Mouse (Mus musculus): ENCODE results near the gene Tango6.

The Tango6 gene

GRCm38 (mm10) chr8:106701360-106701759 is 18.5 kb downstream of the Tango6 start:
- DNase-seq, result no peak

DNA sequence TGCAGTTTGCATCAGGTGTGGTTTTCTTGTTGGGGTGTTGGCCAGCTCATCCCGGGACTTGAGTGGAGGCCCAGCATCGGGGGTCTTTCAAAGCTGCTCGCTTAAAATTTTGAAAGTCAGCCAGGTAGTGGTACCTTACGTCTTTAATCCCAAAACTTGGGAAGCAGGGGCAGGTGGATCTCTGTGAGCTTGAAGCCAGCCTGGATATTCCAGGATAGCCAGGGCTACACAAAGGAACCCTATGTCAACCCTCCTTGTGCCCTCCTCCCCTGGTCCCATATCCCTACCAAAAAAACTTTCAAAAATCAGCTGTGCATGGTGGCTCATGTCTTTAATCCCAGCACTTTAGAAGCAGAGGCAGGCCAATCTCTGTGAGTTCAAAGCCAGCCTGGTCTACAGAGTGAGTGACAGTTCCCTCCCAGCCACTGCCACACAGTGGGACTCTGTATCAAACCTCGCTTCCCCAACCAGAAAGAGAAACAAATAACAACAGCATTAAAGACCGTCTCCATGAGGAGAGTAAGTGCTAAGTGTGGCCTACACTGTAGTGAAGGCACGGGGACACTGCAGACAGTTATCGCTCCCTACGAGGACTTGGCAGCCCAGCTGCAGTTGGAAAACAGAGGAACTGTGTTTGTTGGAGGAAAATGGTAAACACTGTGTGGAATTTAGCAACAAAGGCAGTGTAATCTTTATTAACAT is 21.5 kb downstream of the Tango6 start:
- DNase-seq, result no peak

DNA sequence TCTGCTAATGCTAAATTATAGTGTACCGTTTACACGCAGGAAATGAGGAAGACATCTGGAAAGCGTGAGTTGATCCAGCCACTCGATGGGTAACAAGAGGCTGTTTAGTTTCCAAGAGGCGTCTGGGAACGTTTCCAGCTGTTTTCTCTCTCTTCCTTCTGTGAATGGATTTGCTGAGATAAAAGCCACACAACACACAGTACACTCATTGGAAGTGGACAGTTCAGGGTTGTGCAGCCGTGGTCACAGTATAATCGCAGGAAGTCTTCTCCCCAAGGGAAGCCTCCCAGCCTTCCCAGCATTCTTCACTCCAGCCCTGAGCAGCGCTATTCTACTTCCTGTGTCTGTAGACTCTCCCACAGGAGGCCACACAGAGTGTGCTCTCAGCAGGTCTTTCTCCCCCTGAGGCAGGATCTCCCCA is 22.0 kb downstream of the Tango6 start:
- DNase-seq, result no peak

GRCm38 (mm10) chr8:106706194-106706593 is 23.3 kb downstream of the Tango6 start:
- no peak for DNase-seq

DNA sequence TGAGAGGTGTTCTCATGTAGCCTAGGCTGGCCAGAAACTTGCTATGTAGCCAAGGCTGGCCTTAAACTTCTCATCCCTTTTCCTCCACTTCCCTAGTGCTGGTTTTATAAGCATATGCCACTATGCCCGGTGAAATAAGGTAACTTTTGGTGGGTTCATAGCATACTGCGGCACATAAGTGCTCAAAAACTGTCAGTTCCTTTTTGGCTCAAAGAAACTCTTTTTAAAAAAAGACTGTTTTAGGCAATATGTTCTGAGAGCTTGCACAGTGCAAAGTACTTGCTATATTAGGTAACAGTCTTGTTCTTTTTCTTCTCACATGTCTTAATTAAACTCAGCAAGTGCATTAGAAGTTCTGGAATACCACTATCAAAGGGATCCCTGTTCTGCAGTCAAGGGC is 27.1 kb downstream of the Tango6 start:
- no peak for DNase-seq

DNA sequence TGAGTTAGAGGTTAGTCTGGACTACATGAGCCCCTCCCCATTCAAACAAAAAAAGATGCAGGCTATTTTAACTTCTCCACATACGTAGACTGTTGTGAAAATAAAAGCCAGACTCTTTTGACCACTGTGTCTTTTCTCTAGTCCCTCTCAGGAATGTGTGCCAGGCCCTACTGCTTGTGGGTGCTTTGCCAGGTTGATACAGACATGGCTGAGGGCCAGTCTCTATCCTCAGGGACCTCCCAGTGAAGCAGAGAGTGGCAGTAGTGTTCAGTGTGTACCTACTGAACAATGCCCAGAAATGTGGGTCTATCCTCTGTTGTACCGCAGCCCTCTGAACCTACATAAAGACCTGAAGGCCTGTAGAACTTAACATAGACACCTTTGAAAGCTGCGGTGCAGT is 29.6 kb downstream of the Tango6 start:
- DNase-seq, result no peak

DNA sequence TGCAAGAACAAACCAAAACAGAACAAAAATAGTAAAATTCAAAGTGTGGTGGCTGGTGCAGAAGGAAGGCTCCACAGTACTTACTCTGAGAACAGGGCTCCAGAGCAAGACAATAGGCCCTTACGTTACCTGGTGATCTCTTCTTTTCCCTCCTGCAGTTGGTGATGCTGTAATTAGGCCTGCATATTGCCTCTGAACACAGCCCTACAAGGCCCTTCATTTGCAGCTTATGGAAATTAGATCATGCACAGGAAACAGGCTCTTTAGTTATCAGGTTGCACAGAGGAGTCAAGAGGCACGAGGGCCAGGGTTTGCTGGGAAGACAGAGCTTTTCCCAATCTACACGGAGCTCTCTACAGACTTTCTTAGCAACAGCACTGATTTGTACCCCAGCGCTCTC is 31.4 kb downstream of the Tango6 start:
- DNase-seq, result no peak

DNA sequence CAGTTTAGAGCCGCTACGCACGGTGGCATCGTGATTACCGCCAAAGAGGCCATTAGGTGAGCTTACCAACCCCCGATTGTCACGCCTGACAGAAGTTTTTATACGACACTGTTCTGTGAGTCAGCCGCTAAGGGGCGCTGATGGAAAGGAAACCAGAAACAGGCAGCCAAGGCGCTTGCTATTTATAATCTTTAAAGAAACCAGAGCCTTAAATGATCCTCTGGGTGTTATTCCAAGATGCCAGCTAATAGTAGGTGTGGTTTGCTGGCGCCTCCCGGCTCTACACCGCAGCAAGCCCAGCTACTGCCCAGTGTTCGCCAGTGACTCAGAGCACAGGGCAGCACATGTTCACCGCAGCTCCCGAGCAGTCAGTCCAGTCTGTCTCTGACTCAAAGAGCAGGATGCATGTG is 35.2 kb downstream of the Tango6 start:
- DNase-seq, result peak; percentile 86

- DNase-seq, result no peak
These were observed 38.1 kb downstream of the Tango6 start for GRCm38 (mm10) chr8:106720921-106721320.

DNA sequence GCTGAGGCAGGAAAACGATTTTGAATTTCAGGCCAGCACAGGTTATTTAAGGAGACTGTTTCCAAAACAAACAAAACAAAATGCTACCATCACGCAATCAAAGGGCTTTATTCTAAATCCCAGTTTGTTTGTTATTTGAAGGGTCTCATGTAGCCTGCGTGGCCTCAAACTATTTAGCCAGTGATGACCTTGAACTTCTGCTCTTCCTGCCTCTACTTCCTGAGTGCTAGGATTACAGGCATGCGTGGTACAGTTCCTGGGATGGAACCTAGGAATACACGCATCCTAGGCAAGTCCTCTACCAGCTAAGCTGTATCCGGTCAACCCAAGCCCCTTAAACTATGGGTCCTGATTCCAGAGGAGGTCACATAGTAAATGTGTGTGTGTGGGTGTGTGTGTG is 39.6 kb downstream of the Tango6 start:
- DNase-seq, result no peak

- peak; percentile 48 for DNase-seq
These were observed 41.1 kb downstream of the Tango6 start for GRCm38 (mm10) chr8:106723921-106724320.

GRCm38 (mm10) chr8:106726551-106726950 is 43.7 kb downstream of the Tango6 start:
- no peak for DNase-seq

- peak; percentile 79 for DNase-seq
These were observed 44.5 kb downstream of the Tango6 start for GRCm38 (mm10) chr8:106727241-106727835.

DNA sequence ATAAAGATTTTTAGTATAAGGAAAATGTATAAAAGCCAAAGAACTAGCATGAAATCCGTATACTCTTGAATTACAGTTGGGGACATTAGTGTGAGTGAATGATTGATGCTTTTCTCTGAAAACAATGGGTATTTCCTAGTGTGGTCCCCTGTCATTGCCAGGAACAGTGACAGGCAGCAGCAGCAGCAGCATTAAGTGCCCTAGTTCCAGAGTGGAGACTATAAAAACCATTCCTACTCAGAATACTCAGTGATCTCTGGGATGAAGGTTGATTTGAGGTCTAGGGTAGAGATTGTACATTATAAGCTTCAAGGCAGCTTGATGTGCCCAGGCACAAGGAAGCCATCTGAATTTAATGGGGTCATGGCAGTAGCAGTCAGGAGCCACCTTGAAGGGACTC is 45.0 kb downstream of the Tango6 start:
- DNase-seq, result no peak

- DNase-seq, result no peak
These were observed 50.1 kb downstream of the Tango6 start for GRCm38 (mm10) chr8:106732921-106733320.

GRCm38 (mm10) chr8:106733703-106734102 is 50.8 kb downstream of the Tango6 start:
- no peak for DNase-seq

DNA sequence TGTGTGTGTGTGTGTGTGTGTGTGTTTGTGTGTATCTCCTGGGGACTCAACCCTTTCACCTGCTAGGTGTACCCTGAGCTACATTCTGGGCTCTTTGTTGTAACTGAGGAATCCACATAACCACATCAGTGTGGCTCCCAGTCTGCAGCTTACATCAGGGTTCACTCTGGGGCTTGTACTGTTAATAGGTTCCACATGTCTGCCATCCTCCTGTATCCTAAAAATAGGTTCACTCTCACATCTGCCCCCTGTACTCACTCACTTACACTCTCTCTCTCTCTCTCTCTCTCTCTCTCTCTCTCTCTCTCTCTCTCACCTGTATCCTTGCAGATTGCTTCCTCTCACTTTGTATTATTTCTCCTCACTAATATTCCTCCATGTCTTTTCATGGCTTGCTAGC is 51.4 kb downstream of the Tango6 start:
- DNase-seq, result no peak

- no peak for DNase-seq
These were observed 54.2 kb downstream of the Tango6 start for GRCm38 (mm10) chr8:106736861-106737662.

DNA sequence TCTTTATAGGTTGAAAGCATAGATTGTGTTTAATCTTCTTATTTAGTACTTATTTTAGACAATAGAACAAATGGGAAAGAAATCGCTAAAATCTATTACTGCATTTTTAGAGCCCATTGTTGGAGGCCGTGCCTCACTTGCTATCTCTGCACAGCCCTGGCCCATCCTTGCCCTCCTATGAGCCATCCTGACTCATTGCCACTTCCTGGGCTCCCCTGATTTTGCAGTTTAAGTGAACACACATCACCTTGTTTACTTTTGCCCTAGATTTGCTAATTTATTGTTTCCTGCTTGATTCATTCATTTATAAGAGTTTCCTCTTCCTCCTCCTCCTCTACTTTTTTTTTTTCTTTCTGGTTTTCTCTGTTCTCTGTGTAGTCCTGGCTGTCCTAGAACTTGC is 55.0 kb downstream of the Tango6 start:
- no peak for DNase-seq

- no peak for DNase-seq
These were observed 59.5 kb downstream of the Tango6 start for GRCm38 (mm10) chr8:106742321-106742720.

DNA sequence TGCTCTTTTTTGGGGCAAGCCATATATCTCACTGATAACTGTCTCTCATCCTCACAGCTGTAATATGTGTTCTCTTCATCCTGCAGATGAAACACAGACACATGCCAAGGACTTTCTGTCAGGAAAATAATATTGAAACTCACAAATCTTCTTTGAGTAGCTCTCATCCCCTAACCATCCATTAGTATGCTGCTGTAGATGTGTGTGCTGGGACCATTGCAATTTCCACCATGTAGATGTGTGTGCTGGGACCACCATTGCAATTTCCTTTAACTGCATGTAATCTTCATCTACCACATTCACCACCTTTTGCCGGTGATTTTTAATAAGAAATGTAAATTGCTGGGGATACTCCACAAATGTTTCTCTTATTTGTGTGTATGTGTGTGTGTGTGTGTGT is 60.5 kb downstream of the Tango6 start:
- no peak for DNase-seq

GRCm38 (mm10) chr8:106753436-106753835 is 70.6 kb downstream of the Tango6 start:
- no peak for DNase-seq

DNA sequence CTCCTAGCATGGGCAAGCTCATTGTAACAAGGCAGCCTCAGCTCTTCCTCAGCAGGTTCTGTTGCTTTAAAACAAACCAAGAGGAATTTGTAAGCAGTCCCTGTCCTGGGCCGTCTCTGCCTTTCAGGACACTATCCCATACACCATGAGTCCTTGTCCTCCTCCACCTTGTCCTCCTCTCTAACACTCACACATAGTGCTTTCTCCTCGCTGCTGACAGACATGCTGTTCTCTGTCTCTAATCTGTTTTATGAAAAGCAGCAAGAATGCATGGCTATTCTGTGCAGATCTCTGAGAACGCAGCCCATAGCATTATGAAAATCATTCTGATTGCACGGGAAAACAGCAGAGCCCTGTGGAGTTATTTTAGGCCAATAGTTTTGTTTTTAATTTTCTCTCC is 78.4 kb downstream of the Tango6 start:
- no peak for DNase-seq
